Mouse (Mus musculus) layer of hippocampus, adult 2 months (tissue): ENCODE results near the gene Ric3. TPM values are rescaled to one million over a fixed set of nuclear protein-coding genes. Genes with fewer than 3 reads are reported as not detected.
"Not testable (repeated sequence)": the region's sequence is repeated elsewhere in the genome, so short reads cannot be mapped to it uniquely, and the experiment has no call there.

Experiments used
- DNase-seq, 2 experiments: peaks; one replicate each; pipeline ENCODE4 v3.0.0; 2022; ENCODE audit warnings: low spot score in 2 of 2
- H3K27ac ChIP-seq: fragments of 200-600 bp; 2 replicates; pipeline ENCODE4 v1.8.1; 2022
- H3K4me3 ChIP-seq: fragments of 200-600 bp; 2 replicates; pipeline ENCODE4 v1.8.1; 2022; ENCODE audit warnings: mild to moderate bottlenecking
- CTCF ChIP-seq: fragments of 200-600 bp; conservative IDR thresholded peaks from 2 replicates; pipeline ENCODE4 v1.8.1; 2022; ENCODE audit warnings: antibody characterized with exemption, mild to moderate bottlenecking, moderate library complexity
- long read RNA-seq, 2 experiments: library from polyadenylated mRNA; stranded (forward); transcript quantifications; one replicate each; pipeline ENCODE4 v2.0.0; 2021; ENCODE audit warnings: borderline mapping rate in 2 of 2
- total RNA-seq, 2 experiments: library from RNA; stranded (reverse); gene quantifications; 2 replicates each; pipeline ENCODE4 v1.2.3; 2021

Ric3 gene
- 10 to 100 TPM; 69.6 to 72.0 TPM for total RNA-seq
- long read RNA-seq, experiment 1, full-length matches to known transcripts = 50 of 68 reads
- long read RNA-seq, experiment 1, partial matches to known transcripts = 14 of 68 reads
- long read RNA-seq, experiment 1, other reads (novel, unspliced or antisense) = 4 of 68 reads
- long read RNA-seq, experiment 2, full-length matches to known transcripts = 100 of 129 reads
- long read RNA-seq, experiment 2, partial matches to known transcripts = 16 of 129 reads
- long read RNA-seq, experiment 2, other reads (novel, unspliced or antisense) = 13 of 129 reads

GRCm38 (mm10) chr7:109083113-109083812 is at the start of gene Ric3:
Gene Ric3, minus strand, starts transcription at chr7:109083331.
- peak within 1 kb of the TSS; percentile 88 for H3K27ac ChIP-seq
- peak; percentile 90 to 92 for DNase-seq
- TF ChIP-seq CTCF = no peak
- peak within 1 kb of the TSS; percentile 82 for H3K4me3 ChIP-seq

- no peak for TF ChIP-seq CTCF
- no peak for DNase-seq
- no peak overlapping the region for H3K4me3 ChIP-seq
- H3K27ac ChIP-seq = no peak overlapping the region
Observed at GRCm38 (mm10) chr7:109131565-109131964, 48.4 kb upstream of the Ric3 start.

GRCm38 (mm10) chr7:109129946-109130686 is 47.0 kb upstream of the Ric3 start:
- peak; percentile 62 for TF ChIP-seq CTCF
- no peak overlapping the region for H3K4me3 ChIP-seq
- no peak overlapping the region for H3K27ac ChIP-seq
- no peak for DNase-seq

- DNase-seq = no peak
- no peak overlapping the region for H3K27ac ChIP-seq
- H3K4me3 ChIP-seq = no peak overlapping the region
- no peak for TF ChIP-seq CTCF
Observed at GRCm38 (mm10) chr7:109129442-109129841, 46.3 kb upstream of the Ric3 start.

GRCm38 (mm10) chr7:109115929-109116328 is 32.8 kb upstream of the Ric3 start:
- no peak for DNase-seq
- Histone ChIP-seq H3K4me3 (no peak overlapping the region), H3K27ac (no peak overlapping the region)
- TF ChIP-seq CTCF = no peak

GRCm38 (mm10) chr7:109115488-109115887 is 32.4 kb upstream of the Ric3 start:
- DNase-seq, H3K27ac ChIP-seq, H3K4me3 ChIP-seq: not testable (repeated sequence)

GRCm38 (mm10) chr7:109114950-109115349 is 31.8 kb upstream of the Ric3 start:
- no peak for TF ChIP-seq CTCF
- no peak overlapping the region for H3K27ac ChIP-seq
- no peak for DNase-seq
- H3K4me3 ChIP-seq = no peak overlapping the region

GRCm38 (mm10) chr7:109111000-109111399 is 27.9 kb upstream of the Ric3 start:
- Histone ChIP-seq H3K4me3 (no peak overlapping the region), H3K27ac (0 out of 2 replicates have a peak overlapping the region, but pooled peaks have one; percentile 36)
- no peak; the same call in 1 of the 2 replicates for TF ChIP-seq CTCF
- peak; percentile 64 to 73 for DNase-seq

GRCm38 (mm10) chr7:109104894-109105293 is 21.8 kb upstream of the Ric3 start:
- no peak for TF ChIP-seq CTCF
- Histone ChIP-seq H3K4me3 (no peak overlapping the region), H3K27ac (no peak overlapping the region)
- DNase-seq = no peak

- Histone ChIP-seq H3K4me3 (no peak overlapping the region), H3K27ac (no peak overlapping the region)
- no peak for DNase-seq
- no peak for TF ChIP-seq CTCF
Observed at GRCm38 (mm10) chr7:109101167-109101566, 18.0 kb upstream of the Ric3 start.

GRCm38 (mm10) chr7:109098145-109099018 is 15.3 kb upstream of the Ric3 start:
- no peak overlapping the region for H3K4me3 ChIP-seq
- peak in 1 of 2 experiments; percentile 63 for DNase-seq
- peak; percentile 88 for TF ChIP-seq CTCF
- no peak overlapping the region for H3K27ac ChIP-seq

GRCm38 (mm10) chr7:109097203-109097602 is 14.1 kb upstream of the Ric3 start:
- DNase-seq = no peak
- no peak overlapping the region for H3K4me3 ChIP-seq
- H3K27ac ChIP-seq = no peak overlapping the region
- no peak for TF ChIP-seq CTCF

GRCm38 (mm10) chr7:109096618-109097017 is 13.5 kb upstream of the Ric3 start:
- DNase-seq = no peak
- Histone ChIP-seq H3K4me3 (no peak overlapping the region), H3K27ac (no peak overlapping the region)
- TF ChIP-seq CTCF = no peak
